Mouse (Mus musculus) macrophage (primary cell): ENCODE measurements around the gene Dab2ip. TPM values are rescaled to one million over a fixed set of nuclear protein-coding genes. Genes with fewer than 3 reads are reported as not detected.

Experiments
- H3K27ac ChIP-seq: fragments of 350-480 bp; formaldehyde crosslinking; 2 replicates; pipeline ENCODE4 v1.9.0; 2021
- H3K36me3 ChIP-seq: fragments of 350-480 bp; formaldehyde crosslinking; 2 replicates; pipeline ENCODE4 v1.9.0; 2021; ENCODE audit errors: inconsistent target
- H3K4me3 ChIP-seq: fragments of 350-480 bp; formaldehyde crosslinking; 2 replicates; pipeline ENCODE4 v1.9.0; 2021; ENCODE audit errors: inconsistent target
- H3K79me2 ChIP-seq: fragments of 350-480 bp; formaldehyde crosslinking; 2 replicates; pipeline ENCODE4 v1.9.0; 2021; ENCODE audit errors: inconsistent target
- WGBS: methylation state at CpG from one replicate; pipeline ENCODE4 v1.1.7; 2026; ENCODE audit warnings: inconsistent platforms; ENCODE audit not compliant: missing documents; 5-methylcytosine and 5-hydroxymethylcytosine counted together
- polyA plus RNA-seq: library from polyadenylated mRNA; stranded (reverse); fragments of 250-400 nt; gene quantifications from 3 replicates; pipeline ENCODE4 v1.2.4, GENCODE M21; 2018; ENCODE audit warnings: inconsistent platforms

Dab2ip gene
- polyA plus RNA-seq, 1 experiment from 2014 or later, result 0.14 TPM

DNA sequence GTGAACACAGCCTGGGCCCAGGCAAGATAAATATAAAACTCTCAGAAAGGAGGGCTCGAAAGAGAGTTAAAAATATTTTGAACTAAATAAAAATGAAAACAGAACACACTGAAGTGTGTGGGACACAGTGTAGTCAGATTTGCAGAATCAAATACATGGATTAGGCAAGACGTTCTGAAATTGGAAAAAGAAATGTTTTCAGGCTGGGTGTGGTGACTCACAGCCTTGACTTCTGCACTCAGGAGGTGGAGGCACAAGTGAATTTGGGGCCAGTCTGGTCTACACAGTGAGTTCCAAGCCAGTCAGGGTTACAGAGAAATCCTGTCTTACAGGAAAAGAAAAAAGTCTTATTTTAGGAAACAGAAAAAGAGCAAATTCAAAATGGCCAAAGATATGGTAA lies 212.5 kb downstream of the Dab2ip start:
- H3K79me2 ChIP-seq, result no peaks in the 10 kb centered on the region
- H3K36me3 ChIP-seq, result no peaks in the 10 kb centered on the region
- H3K4me3 ChIP-seq, result no peak overlapping the region
- no peak overlapping the region for H3K27ac ChIP-seq
- WGBS, result 92% methylated on average over 2 of the region's 2 CpGs

DNA sequence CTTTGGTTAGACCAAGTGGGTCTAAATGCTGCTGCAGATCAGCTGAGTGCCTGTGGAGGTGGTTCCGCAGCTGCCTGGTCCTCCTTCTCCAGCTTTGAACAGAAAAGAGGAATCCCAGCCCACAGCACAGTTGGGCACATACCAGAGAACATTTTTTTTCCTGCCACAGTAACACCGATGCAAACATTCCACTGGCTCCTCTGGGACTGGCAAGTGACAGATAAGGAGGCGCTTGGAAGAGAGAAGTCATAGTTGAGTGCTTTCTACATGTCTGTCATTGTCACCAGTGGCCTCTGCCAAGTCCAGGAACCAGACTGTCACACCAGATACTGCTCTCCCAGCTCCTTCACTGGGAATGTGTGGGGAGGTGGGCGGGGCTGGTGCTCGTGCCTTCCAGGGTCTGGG lies 217.6 kb downstream of the Dab2ip start:
- Histone ChIP-seq H3K36me3 (no peaks in the 10 kb centered on the region), H3K27ac (no peak overlapping the region), H3K4me3 (no peak overlapping the region), H3K79me2 (no peaks in the 10 kb centered on the region)
- 92% methylated on average over 5 of the region's 5 CpGs for WGBS

DNA sequence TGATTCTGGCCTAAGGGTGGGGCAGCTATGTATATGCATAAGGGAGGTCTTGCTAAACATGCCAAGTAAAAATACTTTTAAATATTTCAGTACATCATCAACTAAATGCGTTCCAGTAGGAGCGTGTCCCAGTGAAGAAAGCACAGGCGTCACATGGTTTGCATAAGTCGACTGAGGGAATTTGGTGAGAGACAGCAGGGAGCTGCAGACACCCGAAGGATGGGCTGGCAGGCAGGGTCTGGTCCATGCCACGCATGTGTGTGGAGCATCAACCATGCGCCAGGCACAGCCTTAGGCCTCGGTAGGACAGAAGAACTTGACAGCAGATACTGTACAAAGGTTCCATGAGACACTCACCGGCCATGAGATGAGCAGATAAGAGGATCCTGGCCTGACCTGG lies 218.9 kb downstream of the Dab2ip start:
- Histone ChIP-seq H3K4me3 (no peak overlapping the region), H3K79me2 (no peaks in the 10 kb centered on the region), H3K27ac (no peak overlapping the region), H3K36me3 (no peaks in the 10 kb centered on the region)
- WGBS, result 92% methylated on average over 9 of the region's 9 CpGs

DNA sequence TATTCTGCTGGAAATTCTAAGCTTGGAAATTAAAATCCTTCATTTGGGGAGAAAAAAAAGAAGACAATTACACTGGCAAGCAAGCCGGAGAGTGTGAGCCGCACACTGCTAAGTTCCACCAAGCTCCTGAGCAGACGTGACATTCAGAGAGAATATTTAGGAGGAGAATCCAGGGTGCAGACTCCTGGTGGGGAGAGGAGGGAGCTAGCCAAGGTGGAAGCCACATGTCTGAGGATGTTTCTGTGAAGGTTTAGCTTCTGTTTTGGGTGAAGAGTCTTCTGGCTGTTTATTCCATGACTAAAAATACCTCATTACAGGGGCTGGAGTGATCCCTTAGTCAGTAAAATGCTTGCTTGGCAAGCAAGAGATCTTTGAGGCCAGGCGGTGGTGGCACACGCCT lies 221.2 kb downstream of the Dab2ip start:
- 98% methylated on average over 5 of the region's 5 CpGs for WGBS
- no peaks in the 10 kb centered on the region for H3K36me3 ChIP-seq

More for the DNA sequence above, 221.2 kb downstream of the Dab2ip start:
- Histone ChIP-seq H3K79me2 (no peaks in the 10 kb centered on the region), H3K4me3 (no peak overlapping the region), H3K27ac (no peak overlapping the region)

Other genes with a start within 250 kb of the Dab2ip start
- 180 to 528 TPM (median 364 TPM) in 3 replicates for gene Stom, start 221.3 kb upstream of the Dab2ip start, polyA plus RNA-seq
- not detected in 3 replicates for gene 4930568D16Rik, start 190.5 kb upstream of the Dab2ip start, polyA plus RNA-seq
- not detected in 3 replicates for gene 4930402F06Rik, start 161.1 kb upstream of the Dab2ip start, polyA plus RNA-seq
- gene Ggta1, start 95.0 kb upstream of the Dab2ip start, polyA plus RNA-seq, result 86.0 to 211 TPM (median 135 TPM) in 3 replicates